Comparison of ENCODE assay signal across 12 mouse cellular contexts in genomic region chr15:84070116-84070676, GRCm38 (mm10). TPM values are rescaled to one million over a fixed set of nuclear protein-coding genes. Genes with fewer than 3 reads are reported as not detected.
A peak's percentile ranks its signal among the peaks of the same experiment; 100 is the strongest.
DNase-seq lines count a peak whose midpoint lies in the region; ATAC-seq and TF ChIP-seq lines count a peak whose summit lies in the region.
"Had no signal": no experiment of that assay in that cellular context is flagged by ENCODE, and none has a peak within 500 bp of the region (broad histone marks: within the 10 kb centered on the region; RNA-seq: fewer than 3 reads in every experiment).

No protein-coding gene starts in this region.

- H3K36me3 ChIP-seq in heart, embryonic 10.5 days = no peaks in the 10 kb centered on the region
- no peaks in the 10 kb centered on the region for H3K36me3 ChIP-seq in forebrain, embryonic 12.5 days (replicated peaks)
- no peaks in the 10 kb centered on the region for H3K36me3 ChIP-seq in lung, postnatal 0 days (ENCODE audit: insufficient read depth, low read length)
- H3K36me3 ChIP-seq: heart, embryonic 15.5 days had no signal

- H3K9ac ChIP-seq in forebrain, embryonic 12.5 days = no peak overlapping the region
- H3K9ac ChIP-seq in lung, postnatal 0 days (replicated peaks; ENCODE audit: low read depth) = no peak overlapping the region
- H3K9ac ChIP-seq: heart, embryonic 15.5 days had no signal

- WGBS in heart, embryonic 10.5 days = 2% methylated on average over 13 of the region's 13 CpGs
- 6% methylated on average over 13 of the region's 13 CpGs for WGBS in forebrain, embryonic 12.5 days
- WGBS in lung, postnatal 0 days = 1% methylated on average over 13 of the region's 13 CpGs

- TF ChIP-seq EP300 in lung, postnatal 0 days (IDR thresholded peaks at IDR 0.05) = no peak

- no peak for TF ChIP-seq CTCF in lung, postnatal 0 days (IDR thresholded peaks at IDR 0.05)

- H3K4me1 ChIP-seq in heart, embryonic 10.5 days = peaks cover 13% of the 10 kb centered on the region
- H3K4me1 ChIP-seq in forebrain, embryonic 12.5 days = peaks cover 33% of the 10 kb centered on the region
- no peaks in the 10 kb centered on the region for H3K4me1 ChIP-seq in lung, postnatal 0 days (ENCODE audit: insufficient read depth, low read depth, low read length)

- no peak overlapping the region for H3K27ac ChIP-seq in heart, embryonic 10.5 days
- H3K27ac ChIP-seq in forebrain, embryonic 12.5 days = peak overlapping the region; percentile 3; the same call in 1 of the 2 replicates
- no peak overlapping the region for H3K27ac ChIP-seq in lung, postnatal 0 days (ENCODE audit: low read length)
- H3K27ac ChIP-seq: heart, embryonic 15.5 days had no signal

- no peaks in the 10 kb centered on the region for H3K9me3 ChIP-seq in heart, embryonic 10.5 days
- H3K9me3 ChIP-seq in forebrain, embryonic 12.5 days = peaks cover 5% of the 10 kb centered on the region
- H3K9me3 ChIP-seq in lung, postnatal 0 days (ENCODE audit: low read length) = no peaks in the 10 kb centered on the region
- H3K9me3 ChIP-seq: heart, embryonic 15.5 days had no signal

- H3K27me3 ChIP-seq in heart, embryonic 10.5 days (ENCODE audit: insufficient read depth, poor library complexity, severe bottlenecking) = peaks cover 96% of the 10 kb centered on the region
- H3K27me3 ChIP-seq in forebrain, embryonic 12.5 days = peaks cover 78% of the 10 kb centered on the region
- H3K27me3 ChIP-seq in lung, postnatal 0 days (replicated peaks; ENCODE audit: insufficient read depth, low read length) = peaks cover 21% of the 10 kb centered on the region; the same call in 1 of the 2 replicates

- no peak for ATAC-seq in forebrain, embryonic 12.5 days (ENCODE audit: low FRiP score)
- no peak for ATAC-seq in lung, postnatal 0 days

- no peak for DNase-seq in heart, embryonic 10.5 days (ENCODE audit: low spot score)
- DNase-seq in heart, adult 8-10 months (ENCODE audit: low spot score) = no peak
- DNase-seq in ES-CJ7 (ENCODE audit: low read depth, low spot score) = peak; percentile 75
- DNase-seq in mesoderm, embryonic 11.5 days (ENCODE audit: low read depth, low spot score) = peak; percentile 28
- DNase-seq in c-Kit-positive CD71-positive TER-119-positive erythroid progenitor cells, embryonic 14.5 days (ENCODE audit: low spot score) = no peak
- no peak for DNase-seq in adrenal gland, postnatal 25 days
- no peak for DNase-seq in lung, postnatal 0 days (ENCODE audit: low spot score)
- DNase-seq: lung, adult 18-20 months had no signal

- H3K4me3 ChIP-seq in heart, embryonic 10.5 days = peak overlapping the region; percentile 32
- no peak overlapping the region for H3K4me3 ChIP-seq in forebrain, embryonic 12.5 days (replicated peaks)
- H3K4me3 ChIP-seq in lung, postnatal 0 days (ENCODE audit: low read depth, low read length) = no peak overlapping the region
- H3K4me3 ChIP-seq: heart, embryonic 15.5 days had no signal

- H3K4me2 ChIP-seq in forebrain, embryonic 12.5 days = peak overlapping the region; percentile 34
- no peak overlapping the region for H3K4me2 ChIP-seq in lung, postnatal 0 days (replicated peaks; ENCODE audit: low read depth, low read length)
- H3K4me2 ChIP-seq: heart, embryonic 15.5 days had no signal

RNA-seq across cellular contexts. Expression of gene Efcab6, which starts 5.0 kb away (rescaled TPM):
- polyA plus RNA-seq in heart, embryonic 10.5 days (2016; fragmentation: Nextera tagmentation; extraction: Ambion mirVana) = not detected in 2 replicates
- total RNA-seq in heart, adult 8-10 months (2022) = not detected
- 0.58 and 1.3 TPM in 2 replicates for polyA plus RNA-seq in forebrain, embryonic 12.5 days (2016; fragmentation: Nextera tagmentation; extraction: Ambion mirVana)
- 0.21 TPM in 1 of 2 replicates, not detected in the other for total RNA-seq in adrenal gland, postnatal 25 days (2021)
- polyA plus RNA-seq in lung, postnatal 0 days (2015; fragmentation: Nextera tagmentation; extraction: Ambion mirVana) = 0.63 and 0.84 TPM in 2 replicates

RNA-seq across cellular contexts. Expression of gene Sult4a1, which starts 35.4 kb away (rescaled TPM):
- 0.86 and 1.8 TPM in 2 replicates for polyA plus RNA-seq in heart, embryonic 10.5 days (2016; fragmentation: Nextera tagmentation; extraction: Ambion mirVana)
- total RNA-seq in heart, adult 8-10 months (2022) = under 1 TPM in 3 of 4 experiments, not detected in 1; 0.09 to 0.20 (median 0.11) TPM
- polyA plus RNA-seq in forebrain, embryonic 12.5 days (2016; fragmentation: Nextera tagmentation; extraction: Ambion mirVana) = 21.7 and 23.3 TPM in 2 replicates
- 3.0 and 4.1 TPM in 2 replicates for total RNA-seq in adrenal gland, postnatal 25 days (2021)
- 0.17 and 0.24 TPM in 2 replicates for polyA plus RNA-seq in lung, postnatal 0 days (2015; fragmentation: Nextera tagmentation; extraction: Ambion mirVana)

RNA-seq across cellular contexts. Expression of gene Pnpla5, which starts 52.8 kb away (rescaled TPM):
- polyA plus RNA-seq in heart, embryonic 10.5 days (2016; fragmentation: Nextera tagmentation; extraction: Ambion mirVana) = not detected in 2 replicates
- total RNA-seq in heart, adult 8-10 months (2022) = not detected
- not detected in 2 replicates for polyA plus RNA-seq in forebrain, embryonic 12.5 days (2016; fragmentation: Nextera tagmentation; extraction: Ambion mirVana)
- total RNA-seq in adrenal gland, postnatal 25 days (2021) = not detected in 2 replicates
- polyA plus RNA-seq in lung, postnatal 0 days (2015; fragmentation: Nextera tagmentation; extraction: Ambion mirVana) = not detected in 2 replicates
- total RNA-seq: layer of hippocampus, postnatal 10 days had no signal
- polyA plus RNA-seq: heart, embryonic 15.5 days; testis, adult 2 months had no signal

Comparison
In these comparisons a context has a peak if more than half of its experiments do, and no peak if none do; other contexts are left out.
1. DNase-seq: peak in ES-CJ7 (single experiment) and mesoderm, embryonic 11.5 days (single experiment); none in heart, embryonic 10.5 days (single experiment), heart, adult 8-10 months (single experiment), c-Kit-positive CD71-positive TER-119-positive erythroid progenitor cells, embryonic 14.5 days (single experiment), adrenal gland, postnatal 25 days (single experiment) and lung, postnatal 0 days (single experiment).